Comparison of ENCODE assay signal across 12 mouse cellular contexts in genomic region chr12:56691427-56692079, GRCm38 (mm10). TPM values are rescaled to one million over a fixed set of nuclear protein-coding genes. Genes with fewer than 3 reads are reported as not detected.
A peak's percentile ranks its signal among the peaks of the same experiment; 100 is the strongest.
DNase-seq lines count a peak whose midpoint lies in the region; ATAC-seq lines count a peak whose summit lies in the region.
"Had no signal": no experiment of that assay in that cellular context is flagged by ENCODE, and none has a peak within 500 bp of the region (broad histone marks: within the 10 kb centered on the region; RNA-seq: fewer than 3 reads in every experiment).

TSS of gene Pax9 (plus strand) at chr12:56691767.

- WGBS in intestine, embryonic 14.5 days, result 2% methylated on average over 40 of the region's 40 CpGs
- WGBS in intestine, embryonic 16.5 days, result 1% methylated on average over 40 of the region's 40 CpGs
- 2% methylated on average over 40 of the region's 40 CpGs for WGBS in liver, embryonic 13.5 days (ENCODE audit: insufficient replicate concordance)

- H3K4me1 ChIP-seq in intestine, embryonic 14.5 days (replicated peaks; ENCODE audit: control insufficient read depth, insufficient read depth, low read length), result peaks cover 6% of the 10 kb centered on the region; the same call in 1 of the 2 replicates
- peaks cover 21% of the 10 kb centered on the region for H3K4me1 ChIP-seq in intestine, embryonic 16.5 days (ENCODE audit: control insufficient read depth, insufficient read depth, low read length)
- peaks cover 14% of the 10 kb centered on the region for H3K4me1 ChIP-seq in liver, embryonic 13.5 days (replicated peaks)

- no peak within 1 kb of the TSS for H3K9ac ChIP-seq in intestine, embryonic 14.5 days (ENCODE audit: low read length)
- H3K9ac ChIP-seq in intestine, embryonic 16.5 days (ENCODE audit: low read depth, low read length), result no peak within 1 kb of the TSS
- no peak within 1 kb of the TSS for H3K9ac ChIP-seq in liver, embryonic 13.5 days

- DNase-seq in intestine, embryonic 14.5 days (ENCODE audit: low spot score), result peak; percentile 72
- peak; percentile 47 for DNase-seq in ES-CJ7 (ENCODE audit: low read depth, low spot score)
- peak; percentile 65 for DNase-seq in embryo, embryonic 11 days
- no peak for DNase-seq in liver, embryonic 13.5 days
- no peak for DNase-seq in urinary bladder, adult 2 months (ENCODE audit: low spot score)
- no peak for DNase-seq in cerebellum, adult 11 months
- DNase-seq in urinary bladder, postnatal 4 days (ENCODE audit: low spot score in 2 of 2), result no peak
- DNase-seq: kidney, postnatal 25 days; right cerebral cortex, adult 18-20 months; thymus, postnatal 4 days had no signal

- H3K36me3 ChIP-seq in intestine, embryonic 14.5 days (ENCODE audit: control insufficient read depth, insufficient read depth, low read length), result no peaks in the 10 kb centered on the region
- H3K36me3 ChIP-seq in intestine, embryonic 16.5 days (ENCODE audit: control insufficient read depth, insufficient read depth, low read length), result no peaks in the 10 kb centered on the region
- H3K36me3 ChIP-seq in liver, embryonic 13.5 days, result no peaks in the 10 kb centered on the region

- peak within 1 kb of the TSS; percentile 16; the same call in 1 of the 2 replicates for H3K4me2 ChIP-seq in intestine, embryonic 14.5 days (ENCODE audit: low read length)
- H3K4me2 ChIP-seq in intestine, embryonic 16.5 days (ENCODE audit: low read depth, low read length), result no peak within 1 kb of the TSS
- H3K4me2 ChIP-seq in liver, embryonic 13.5 days, result peak within 1 kb of the TSS; percentile 10; the same call in 1 of the 2 replicates

- no peak within 1 kb of the TSS for H3K27ac ChIP-seq in intestine, embryonic 14.5 days (ENCODE audit: low read depth)
- no peak within 1 kb of the TSS for H3K27ac ChIP-seq in intestine, embryonic 16.5 days (ENCODE audit: low read length)
- H3K27ac ChIP-seq in liver, embryonic 13.5 days, result no peak within 1 kb of the TSS
- H3K27ac ChIP-seq: macrophage had no signal

- H3K4me3 ChIP-seq in intestine, embryonic 14.5 days (ENCODE audit: low read depth, low read length), result peak within 1 kb of the TSS; percentile 11
- no peak within 1 kb of the TSS for H3K4me3 ChIP-seq in intestine, embryonic 16.5 days (ENCODE audit: low read length)
- H3K4me3 ChIP-seq in liver, embryonic 13.5 days (replicated peaks), result 0 out of 2 replicates have a peak within 1 kb of the TSS, but pooled peaks have one; percentile 12

- peaks cover 100% of the 10 kb centered on the region for H3K27me3 ChIP-seq in intestine, embryonic 14.5 days (replicated peaks; ENCODE audit: control insufficient read depth, insufficient read depth, low read length)
- peaks cover 94% of the 10 kb centered on the region for H3K27me3 ChIP-seq in intestine, embryonic 16.5 days (replicated peaks; ENCODE audit: control insufficient read depth, insufficient read depth, low read length)
- peaks cover 98% of the 10 kb centered on the region for H3K27me3 ChIP-seq in liver, embryonic 13.5 days

- no peak for ATAC-seq in intestine, embryonic 14.5 days (replicated peaks; ENCODE audit: low FRiP score, low TSS enrichment, low read depth)
- no peak for ATAC-seq in intestine, embryonic 16.5 days
- no peak for ATAC-seq in liver, embryonic 13.5 days (ENCODE audit: low read depth)

- no peaks in the 10 kb centered on the region for H3K9me3 ChIP-seq in intestine, embryonic 14.5 days (ENCODE audit: control insufficient read depth, low read length)
- no peaks in the 10 kb centered on the region for H3K9me3 ChIP-seq in intestine, embryonic 16.5 days (ENCODE audit: control insufficient read depth, low read length)
- H3K9me3 ChIP-seq in liver, embryonic 13.5 days (replicated peaks), result no peaks in the 10 kb centered on the region

RNA-seq across cellular contexts. Expression of gene Pax9, which starts in this region (rescaled TPM):
- not detected in 2 replicates for polyA plus RNA-seq in intestine, embryonic 14.5 days (2014; fragmentation: Nextera tagmentation; extraction: Ambion mirVana)
- not detected in 2 replicates for polyA plus RNA-seq in intestine, embryonic 16.5 days (2015; fragmentation: Nextera tagmentation; extraction: Ambion mirVana)
- 0.24 and 0.30 TPM in 2 replicates for polyA plus RNA-seq in liver, embryonic 13.5 days (2015; fragmentation: Nextera tagmentation; extraction: Ambion mirVana)
- polyA plus RNA-seq in urinary bladder, adult 2 months (2012; rRNA removed), result 0.03 TPM in 1 of 2 replicates, not detected in the other
- polyA plus RNA-seq: macrophage had no signal

Comparison
In these comparisons a context has a peak if more than half of its experiments do, and no peak if none do; other contexts are left out.
1. Peak in DNase-seq, H3K4me3 ChIP-seq and H3K4me2 ChIP-seq in intestine, embryonic 14.5 days; RNA of the gene not detected or under 1 TPM.
2. DNase-seq: peak in ES-CJ7 (single experiment) and embryo, embryonic 11 days (single experiment); none in liver, embryonic 13.5 days (single experiment), urinary bladder, adult 2 months (single experiment), cerebellum, adult 11 months (single experiment) and urinary bladder, postnatal 4 days (0 of 2).